Mouse (Mus musculus) liver, postnatal 0 days (tissue): ENCODE results near the gene Luc7l.

ENCODE experiments used
- CTCF ChIP-seq: sonication (generic); IDR thresholded peaks from 2 replicates; pipeline ENCODE4 v1.5.1; 2016; ENCODE audit warnings: antibody characterized with exemption, low read depth
- EP300 ChIP-seq: IDR thresholded peaks from 2 replicates; pipeline ENCODE4 v1.6.1; 2016; ENCODE audit warnings: antibody characterized with exemption, low read depth, mild to moderate bottlenecking

DNA sequence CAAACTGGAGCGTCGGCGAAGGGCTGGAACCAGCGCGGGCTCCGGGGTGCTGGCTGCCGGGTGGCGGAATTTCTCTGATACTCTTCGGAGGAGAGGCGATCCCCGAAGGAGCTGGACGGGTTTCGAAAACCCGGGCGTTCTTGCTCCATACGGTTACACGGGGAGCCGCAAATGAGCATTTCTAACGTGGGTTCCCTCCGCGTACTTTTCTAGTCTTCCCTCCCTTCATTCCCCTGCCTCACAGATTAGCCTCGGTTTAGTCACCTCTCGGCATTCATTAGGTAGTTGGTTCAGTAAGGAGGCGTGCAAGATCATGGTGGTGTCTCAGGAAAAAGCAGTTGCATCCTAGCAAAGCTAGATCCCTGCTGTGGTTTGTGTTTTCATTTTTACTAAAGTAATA lies 703 bp downstream of the Luc7l start:
- TF ChIP-seq CTCF (no peak), EP300 (no peak)
